Mouse (Mus musculus): ENCODE measurements around the gene Ccdc61.

Gene Ccdc61

DNA sequence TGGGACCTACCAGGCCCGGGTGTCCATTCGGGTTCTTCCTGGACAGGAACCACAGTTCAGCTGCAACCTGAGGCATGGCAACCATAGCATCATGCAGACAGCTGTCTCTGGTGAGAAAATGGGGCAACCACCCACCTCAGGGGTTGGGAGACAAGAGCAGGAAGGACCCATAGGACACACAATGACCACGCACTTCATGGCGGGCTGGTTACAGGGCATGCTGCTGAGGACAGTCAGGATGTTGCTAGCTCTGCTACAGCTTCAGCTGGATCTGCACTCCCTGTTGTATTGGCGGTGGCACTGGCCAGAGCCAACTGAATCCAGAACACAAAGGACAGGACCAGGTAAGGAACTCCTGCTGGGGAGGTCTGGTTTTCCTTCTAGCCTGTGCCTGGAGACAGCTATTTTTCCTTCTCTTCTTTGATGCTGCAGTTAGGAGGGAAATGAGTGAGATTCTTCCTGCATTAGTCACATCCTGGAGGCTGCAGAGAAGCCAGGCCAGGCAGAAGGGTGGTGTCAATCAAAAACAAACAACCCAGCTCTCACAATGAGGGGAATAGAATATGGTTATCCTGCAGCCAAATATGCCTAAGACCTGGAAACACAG lies 51.8 kb downstream of the Ccdc61 start:
- in situ Hi-C loops (cut with MboI) = loop anchor here (25.0 kb wide), 1 partner anchor 96 kb away; no protein-coding TSS in a partner anchor

DNA sequence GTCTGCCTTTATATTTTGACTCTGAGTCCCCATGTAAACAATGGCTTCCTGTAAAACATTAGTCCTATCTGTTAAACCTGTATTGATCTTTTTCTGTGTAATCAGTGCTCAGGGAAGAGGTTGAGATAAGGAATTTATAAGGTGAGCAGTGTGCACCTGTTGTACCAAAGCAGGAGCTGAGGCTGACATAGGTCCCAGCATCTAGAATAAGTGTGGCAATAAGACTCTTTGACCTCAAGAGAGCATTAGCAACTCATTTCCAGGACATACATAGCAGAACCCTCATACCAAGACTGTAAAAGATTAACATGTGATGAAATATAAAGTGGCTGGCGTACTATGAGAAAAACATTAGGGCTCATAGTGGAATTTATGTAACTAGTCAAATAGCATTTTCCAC lies 61.8 kb downstream of the Ccdc61 start:
- in situ Hi-C loops (cut with MboI) = no loop called here

DNA sequence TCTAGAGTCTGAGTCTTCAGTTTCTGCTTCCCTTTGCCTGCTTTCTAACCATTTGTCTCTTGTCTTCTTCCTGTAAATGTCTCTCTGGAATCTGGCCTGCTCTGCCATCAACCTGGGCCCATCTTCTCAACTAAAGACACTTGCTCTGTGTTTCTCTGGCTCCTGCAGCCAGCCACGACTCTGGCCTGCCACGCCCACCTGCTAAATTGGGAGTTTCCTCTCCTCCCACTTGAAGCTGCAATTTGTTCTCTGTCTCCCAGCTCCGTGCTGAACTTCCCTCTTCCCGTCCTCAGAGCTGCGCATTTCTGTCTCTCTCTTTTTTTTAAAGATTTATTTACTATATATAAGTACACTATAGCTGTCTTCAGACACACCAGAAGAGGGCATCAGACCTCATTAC lies 65.4 kb downstream of the Ccdc61 start:
- in situ Hi-C loops (cut with MboI) = no loop called here

DNA sequence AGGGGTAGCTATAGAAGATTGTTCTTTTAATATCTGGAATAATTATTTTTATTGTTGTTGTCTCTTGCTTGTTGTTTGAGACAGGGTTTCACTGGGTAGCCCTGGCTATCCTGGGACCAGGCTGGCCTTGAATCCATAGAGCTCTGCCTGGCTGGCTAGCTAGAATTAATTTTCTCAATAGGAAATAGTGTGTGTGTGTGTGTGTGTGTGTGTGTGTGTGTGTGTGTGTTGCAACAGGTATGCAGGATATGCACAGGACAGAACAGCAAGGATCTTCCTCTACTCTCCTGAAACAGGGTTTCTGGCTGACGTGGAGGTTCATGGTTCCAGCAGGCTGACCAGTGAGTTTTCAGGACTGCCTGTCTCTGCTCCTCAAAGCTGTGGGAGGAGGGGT lies 69.0 kb downstream of the Ccdc61 start:
- in situ Hi-C loops (cut with MboI) = no loop called here
